Mouse (Mus musculus): Measurements from ENCODE around the gene Paxip1.

DNA sequence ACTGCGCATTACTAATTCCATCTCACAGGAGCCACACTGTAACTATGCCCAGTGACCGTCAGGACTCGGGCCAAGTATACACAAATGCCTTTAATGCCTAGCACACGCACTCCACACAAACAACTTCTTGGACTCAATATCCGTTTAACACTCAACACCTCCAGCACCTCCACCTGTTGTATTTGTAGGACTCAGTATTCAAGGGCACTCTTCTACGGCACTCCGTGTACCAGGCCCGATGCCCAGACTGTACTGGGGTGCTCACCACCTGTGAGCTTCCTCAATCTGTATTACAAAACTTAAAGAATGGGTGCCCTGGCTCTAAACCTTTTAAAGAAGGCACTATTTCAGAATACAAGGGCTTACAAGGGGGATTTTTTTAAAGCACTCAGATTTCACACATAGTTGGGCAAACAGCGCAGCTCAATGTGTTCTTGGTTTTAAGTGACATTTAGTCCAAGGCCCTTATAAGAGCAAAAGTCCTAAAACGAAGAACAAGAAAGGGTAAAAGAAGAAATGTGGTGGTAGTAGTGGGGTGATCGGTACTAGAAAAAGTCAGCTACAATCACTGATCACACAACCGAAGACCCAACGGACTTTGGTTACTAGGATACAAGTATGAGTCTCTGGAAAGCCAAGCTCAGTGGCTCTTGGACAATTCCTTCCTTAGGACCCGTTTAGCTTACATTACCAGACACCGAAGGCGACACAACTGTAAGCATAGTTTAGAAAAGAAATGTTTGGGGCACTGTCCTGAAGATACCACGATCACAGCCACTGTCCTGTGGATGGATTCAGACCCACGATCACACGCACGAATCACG is 1.2 kb downstream of the Paxip1 start:
- TF ChIP-seq CTCF (IDR thresholded peaks at IDR 0.05; ENCODE audit: control insufficient read depth, insufficient read depth, insufficient read length): no peak
- TF ChIP-seq USF1 (IDR thresholded peaks at IDR 0.05; ENCODE audit: low read depth): no peak
- TF ChIP-seq MYOG (IDR thresholded peaks at IDR 0.05; ENCODE audit: control insufficient read depth, extremely low read depth, insufficient read length): no peak
